Mouse (Mus musculus): ENCODE data around the gene Tmem266. TPM values are rescaled to one million over a fixed set of nuclear protein-coding genes. Genes with fewer than 3 reads are reported as not detected.

The Tmem266 gene
- polyA plus RNA-seq, 1 experiment from 2014 or later: 7.0 TPM

DNA sequence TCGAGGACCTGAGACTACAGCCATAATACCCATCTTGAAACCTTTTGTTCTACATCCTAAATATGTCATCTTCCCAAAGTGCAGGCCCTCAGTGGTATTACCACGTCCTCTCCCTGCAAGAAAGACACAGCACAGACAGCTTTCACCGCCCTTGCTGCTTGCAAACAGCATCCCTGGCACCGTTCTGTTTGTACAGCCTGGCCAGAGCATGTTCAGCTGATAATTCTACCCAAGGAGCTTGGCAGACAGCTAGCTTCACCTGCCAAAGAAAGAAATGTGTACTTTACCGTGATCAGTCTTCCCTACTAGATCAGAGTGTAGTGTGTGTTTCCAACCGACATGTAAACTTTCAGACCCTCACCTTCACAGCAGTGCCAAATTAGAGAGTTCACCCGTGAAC, 45.2 kb downstream of the Tmem266 start:
- ATAC-seq: no peak
- H3K4me2 ChIP-seq (ENCODE audit: low read length): no peak overlapping the region
- 82% methylated on average over 7 of the region's 7 CpGs for WGBS

DNA sequence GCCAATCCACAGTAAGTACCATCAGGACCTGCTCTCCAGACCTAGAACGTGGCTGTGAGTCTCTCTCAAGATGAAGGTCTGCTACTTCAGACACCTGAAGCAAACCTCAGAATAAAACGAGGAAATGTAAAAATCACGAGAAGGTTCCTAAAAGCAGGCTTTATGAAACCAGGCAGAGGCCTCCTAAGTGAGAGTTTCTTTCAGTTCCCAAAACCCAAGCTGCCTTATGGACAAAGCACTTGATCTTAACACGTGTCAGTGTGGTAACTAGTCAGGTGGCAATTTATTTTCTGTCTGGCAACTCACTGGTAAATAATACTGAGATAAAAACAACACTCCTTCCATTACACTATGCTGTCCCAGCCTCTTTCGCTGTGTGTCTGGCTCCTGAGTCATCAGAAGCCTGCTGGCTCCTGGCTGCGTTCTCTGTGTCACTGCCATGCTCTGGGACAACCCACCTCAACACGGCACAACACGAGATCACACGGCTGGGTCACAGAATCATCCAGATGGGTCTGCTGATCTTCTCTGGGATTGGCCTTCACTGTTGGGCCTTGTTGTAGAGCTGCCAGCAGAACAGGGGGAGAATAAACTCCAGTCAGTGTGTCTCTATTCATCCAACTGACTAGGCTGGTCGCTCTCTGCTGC, 51.0 kb downstream of the Tmem266 start:
- Histone ChIP-seq H3K4me3 (ENCODE audit: low read depth, low read length) (no peak overlapping the region), H3K27ac (ENCODE audit: low read length) (no peak overlapping the region), H3K9ac (ENCODE audit: low read depth, low read length) (no peak overlapping the region), H3K4me2 (ENCODE audit: low read length) (no peak overlapping the region), H3K9me3 (replicated peaks; ENCODE audit: control insufficient read depth, low read length, poor library complexity, severe bottlenecking) (no peaks in the 10 kb centered on the region), H3K4me1 (ENCODE audit: control insufficient read depth, insufficient read depth, low read length) (no peaks in the 10 kb centered on the region), H3K27me3 (ENCODE audit: control insufficient read depth, insufficient read depth, low read depth, low read length) (no peaks in the 10 kb centered on the region), H3K36me3 (ENCODE audit: control insufficient read depth, insufficient read depth, low read length) (no peaks in the 10 kb centered on the region)
- WGBS: 90% methylated on average over 10 of the region's 10 CpGs
- ATAC-seq: no peak

More for the DNA sequence above, 45.2 kb downstream of the Tmem266 start:
- no peak overlapping the region for H3K27ac ChIP-seq (ENCODE audit: low read length)
- H3K9ac ChIP-seq (ENCODE audit: low read depth, low read length): no peak overlapping the region
- no peaks in the 10 kb centered on the region for H3K4me1 ChIP-seq (ENCODE audit: control insufficient read depth, insufficient read depth, low read length)
- no peaks in the 10 kb centered on the region for H3K9me3 ChIP-seq (replicated peaks; ENCODE audit: control insufficient read depth, low read length, poor library complexity, severe bottlenecking)
- H3K4me3 ChIP-seq (ENCODE audit: low read depth, low read length): no peak overlapping the region
- H3K36me3 ChIP-seq (ENCODE audit: control insufficient read depth, insufficient read depth, low read length): no peaks in the 10 kb centered on the region
- no peaks in the 10 kb centered on the region for H3K27me3 ChIP-seq (ENCODE audit: control insufficient read depth, insufficient read depth, low read depth, low read length)

DNA sequence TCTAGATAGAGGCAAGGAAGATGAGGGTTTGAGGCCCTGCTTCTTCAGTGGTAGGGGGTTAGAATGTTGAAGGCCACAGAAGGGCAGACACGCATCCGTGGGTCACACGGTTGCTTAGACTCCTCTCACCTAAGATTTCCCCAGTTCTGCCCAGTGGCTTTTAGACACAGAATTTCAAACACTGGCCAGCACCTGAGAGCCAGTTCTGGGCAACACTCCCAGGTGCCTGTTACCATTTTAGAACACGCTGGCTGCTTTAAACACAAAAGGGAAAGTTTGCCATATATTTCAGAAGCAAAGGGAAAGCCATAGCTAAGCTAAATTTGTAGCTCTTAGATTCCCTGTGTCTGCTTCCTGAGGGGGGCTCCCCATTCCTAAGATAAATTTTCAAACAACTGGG, 54.7 kb downstream of the Tmem266 start:
- Histone ChIP-seq H3K4me3 (ENCODE audit: low read depth, low read length) (no peak overlapping the region), H3K36me3 (ENCODE audit: control insufficient read depth, insufficient read depth, low read length) (no peaks in the 10 kb centered on the region), H3K9me3 (replicated peaks; ENCODE audit: control insufficient read depth, low read length, poor library complexity, severe bottlenecking) (no peaks in the 10 kb centered on the region), H3K4me1 (ENCODE audit: control insufficient read depth, insufficient read depth, low read length) (no peaks in the 10 kb centered on the region), H3K4me2 (ENCODE audit: low read length) (no peak overlapping the region), H3K27me3 (ENCODE audit: control insufficient read depth, insufficient read depth, low read depth, low read length) (no peaks in the 10 kb centered on the region), H3K9ac (ENCODE audit: low read depth, low read length) (no peak overlapping the region), H3K27ac (ENCODE audit: low read length) (no peak overlapping the region)
- ATAC-seq: no peak
- 91% methylated on average over 4 of the region's 4 CpGs for WGBS

DNA sequence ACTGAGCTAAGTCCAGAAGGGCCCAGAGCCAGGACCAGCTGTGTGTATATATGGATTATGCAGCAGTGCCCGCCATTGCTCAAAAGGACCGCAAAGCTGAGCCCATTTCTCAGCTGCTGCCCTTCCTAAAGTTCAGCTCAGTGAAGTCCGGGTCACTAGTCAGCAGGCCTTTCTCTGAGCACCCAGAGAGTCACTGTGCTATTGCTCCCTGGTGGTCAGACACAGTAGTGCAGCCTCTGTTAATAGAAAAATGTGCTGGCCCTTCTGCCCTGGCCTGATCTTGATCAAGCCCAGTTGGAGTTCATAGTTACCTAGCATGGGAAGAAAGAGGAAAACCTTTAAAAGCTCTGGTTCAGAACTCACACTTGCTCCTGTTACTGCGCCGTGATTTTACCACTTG, 55.7 kb downstream of the Tmem266 start:
- no peaks in the 10 kb centered on the region for H3K9me3 ChIP-seq (replicated peaks; ENCODE audit: control insufficient read depth, low read length, poor library complexity, severe bottlenecking)
- no peaks in the 10 kb centered on the region for H3K36me3 ChIP-seq (ENCODE audit: control insufficient read depth, insufficient read depth, low read length)
- H3K27ac ChIP-seq (ENCODE audit: low read length): no peak overlapping the region
- no peak overlapping the region for H3K4me2 ChIP-seq (ENCODE audit: low read length)
- 23% methylated on average over 5 of the region's 5 CpGs for WGBS
- H3K9ac ChIP-seq (ENCODE audit: low read depth, low read length): no peak overlapping the region
- no peak overlapping the region for H3K4me3 ChIP-seq (ENCODE audit: low read depth, low read length)
- no peaks in the 10 kb centered on the region for H3K4me1 ChIP-seq (ENCODE audit: control insufficient read depth, insufficient read depth, low read length)
- H3K27me3 ChIP-seq (ENCODE audit: control insufficient read depth, insufficient read depth, low read depth, low read length): no peaks in the 10 kb centered on the region
- ATAC-seq: no peak

DNA sequence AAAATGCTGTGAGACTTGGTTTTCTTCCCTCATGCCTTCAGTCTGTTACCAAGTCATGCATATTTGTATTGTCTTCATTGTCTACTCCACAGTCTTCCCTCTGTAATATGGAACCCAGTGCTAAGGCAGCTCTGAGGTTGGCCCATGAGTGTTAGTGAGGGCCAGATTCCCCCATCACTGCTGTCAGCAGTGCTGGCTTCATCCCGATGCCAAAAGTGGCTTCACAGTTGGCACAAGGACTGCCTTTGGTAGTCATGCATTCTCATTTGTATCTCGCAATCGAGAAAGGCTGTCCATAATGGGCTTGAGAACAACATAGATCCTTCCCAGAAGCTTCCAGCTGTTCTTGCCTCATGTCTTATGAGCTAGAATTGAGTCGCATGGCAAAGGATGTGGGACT, 59.4 kb downstream of the Tmem266 start:
- Histone ChIP-seq H3K27me3 (ENCODE audit: control insufficient read depth, insufficient read depth, low read depth, low read length) (no peaks in the 10 kb centered on the region), H3K9ac (ENCODE audit: low read depth, low read length) (no peak overlapping the region), H3K4me2 (ENCODE audit: low read length) (no peak overlapping the region), H3K4me3 (ENCODE audit: low read depth, low read length) (no peak overlapping the region), H3K27ac (ENCODE audit: low read length) (no peak overlapping the region), H3K36me3 (ENCODE audit: control insufficient read depth, insufficient read depth, low read length) (no peaks in the 10 kb centered on the region), H3K4me1 (ENCODE audit: control insufficient read depth, insufficient read depth, low read length) (no peaks in the 10 kb centered on the region), H3K9me3 (replicated peaks; ENCODE audit: control insufficient read depth, low read length, poor library complexity, severe bottlenecking) (no peaks in the 10 kb centered on the region)
- WGBS: 92% methylated on average over 4 of the region's 4 CpGs
- ATAC-seq: no peak

DNA sequence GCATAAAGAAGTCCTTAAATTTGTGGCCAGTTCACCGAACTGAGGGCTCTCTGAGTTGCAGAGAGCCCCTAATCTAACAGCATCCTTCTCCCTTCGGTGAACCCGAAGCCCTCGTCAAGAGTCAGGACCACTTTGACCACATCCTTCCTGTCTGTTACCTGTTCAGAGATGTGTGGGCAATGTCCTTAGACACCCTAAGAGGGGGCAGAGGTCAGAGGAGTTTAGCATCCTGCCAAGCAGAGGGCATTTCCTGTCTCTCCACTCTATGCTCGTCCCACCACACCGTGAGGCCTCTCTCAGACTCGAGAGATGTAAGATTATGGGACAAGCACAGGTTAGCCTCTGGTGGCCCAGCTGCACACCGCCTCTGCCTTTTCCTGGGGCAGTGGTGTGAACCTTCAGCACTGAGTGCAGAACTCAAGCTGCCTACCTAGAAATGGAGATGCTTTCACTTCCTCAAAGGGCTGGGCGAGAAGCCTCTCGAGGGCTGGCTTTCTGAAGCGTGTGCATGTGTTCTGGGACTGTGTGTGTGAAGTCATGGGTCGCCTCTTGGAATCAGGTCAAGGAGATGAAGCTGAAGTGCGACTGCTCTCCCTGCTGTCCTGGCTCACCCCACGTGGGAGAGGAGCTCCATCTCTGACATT, 61.3 kb downstream of the Tmem266 start:
- Histone ChIP-seq H3K9ac (ENCODE audit: low read depth, low read length) (no peak overlapping the region), H3K27ac (ENCODE audit: low read length) (no peak overlapping the region), H3K4me2 (ENCODE audit: low read length) (no peak overlapping the region), H3K4me3 (ENCODE audit: low read depth, low read length) (no peak overlapping the region), H3K9me3 (replicated peaks; ENCODE audit: control insufficient read depth, low read length, poor library complexity, severe bottlenecking) (no peaks in the 10 kb centered on the region), H3K36me3 (ENCODE audit: control insufficient read depth, insufficient read depth, low read length) (no peaks in the 10 kb centered on the region), H3K27me3 (ENCODE audit: control insufficient read depth, insufficient read depth, low read depth, low read length) (no peaks in the 10 kb centered on the region), H3K4me1 (ENCODE audit: control insufficient read depth, insufficient read depth, low read length) (no peaks in the 10 kb centered on the region)
- no peak for ATAC-seq
- 88% methylated on average over 14 of the region's 14 CpGs for WGBS

DNA sequence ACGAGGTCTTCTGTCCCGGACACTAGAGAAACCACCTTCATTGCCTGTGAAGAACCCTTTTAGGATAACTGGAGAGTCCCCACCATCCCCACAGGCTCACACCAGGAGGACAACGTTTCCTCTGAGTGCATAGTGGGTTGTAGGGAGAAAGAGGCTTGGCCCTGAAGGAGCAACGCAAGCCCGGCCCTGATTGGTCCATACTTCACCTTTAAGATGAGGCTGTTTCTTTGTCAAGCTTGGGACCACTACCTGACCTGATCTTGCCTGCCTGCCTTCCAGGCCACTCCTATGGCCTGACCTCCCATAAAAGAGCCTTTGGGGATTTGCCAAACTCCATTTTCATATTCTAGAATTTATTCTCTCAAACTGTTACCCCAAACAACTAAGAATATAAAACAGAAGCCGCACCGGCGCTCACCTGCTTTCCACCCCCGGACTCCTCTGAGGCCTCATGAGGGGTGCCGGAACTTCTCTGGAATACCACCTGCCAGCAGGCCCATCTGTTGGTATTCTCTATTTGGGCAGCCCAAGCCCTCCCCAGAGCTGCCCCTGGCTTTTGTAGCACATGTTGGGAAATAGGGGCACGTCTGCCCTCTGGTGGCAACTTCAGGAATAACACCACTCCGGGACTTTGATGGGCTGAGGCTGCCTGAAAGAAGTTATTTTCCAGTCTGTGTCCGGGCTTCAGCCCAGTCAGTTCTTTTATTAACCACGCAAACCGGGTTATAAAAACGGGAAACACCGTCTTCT, 65.4 kb downstream of the Tmem266 start:
- ATAC-seq: peak; percentile 75
- no peak overlapping the region for H3K9ac ChIP-seq (ENCODE audit: low read depth, low read length)
- H3K9me3 ChIP-seq (replicated peaks; ENCODE audit: control insufficient read depth, low read length, poor library complexity, severe bottlenecking): no peaks in the 10 kb centered on the region
- H3K4me1 ChIP-seq (ENCODE audit: control insufficient read depth, insufficient read depth, low read length): no peaks in the 10 kb centered on the region
- H3K4me3 ChIP-seq (ENCODE audit: low read depth, low read length): no peak overlapping the region
- peak overlapping the region; percentile 24; the same call in 1 of the 2 replicates for H3K4me2 ChIP-seq (ENCODE audit: low read length)
- H3K36me3 ChIP-seq (ENCODE audit: control insufficient read depth, insufficient read depth, low read length): no peaks in the 10 kb centered on the region
- no peak overlapping the region for H3K27ac ChIP-seq (ENCODE audit: low read length)
- 26% methylated on average over 17 of the region's 17 CpGs for WGBS
- no peaks in the 10 kb centered on the region for H3K27me3 ChIP-seq (ENCODE audit: control insufficient read depth, insufficient read depth, low read depth, low read length)

DNA sequence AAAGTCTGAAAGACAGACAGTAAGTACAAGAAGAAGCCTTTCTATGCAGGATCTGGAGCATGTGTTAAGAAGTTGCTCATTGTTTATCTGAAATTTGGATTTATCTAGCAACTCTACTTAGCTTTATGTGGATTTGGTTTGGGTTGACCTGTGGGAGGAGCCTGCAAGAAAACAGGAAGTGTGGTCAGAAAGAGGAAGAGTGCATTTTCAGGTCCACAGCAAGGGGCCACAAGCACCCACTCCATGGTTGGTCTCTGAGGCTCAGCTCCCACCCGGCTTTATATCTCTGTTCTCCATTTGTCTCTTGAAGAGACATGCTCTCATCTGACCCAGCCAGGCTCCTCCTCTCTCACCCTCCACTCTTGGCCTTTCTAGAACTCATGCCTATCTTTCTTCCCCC, 68.9 kb downstream of the Tmem266 start:
- Histone ChIP-seq H3K27ac (ENCODE audit: low read length) (no peak overlapping the region), H3K9ac (ENCODE audit: low read depth, low read length) (no peak overlapping the region), H3K9me3 (replicated peaks; ENCODE audit: control insufficient read depth, low read length, poor library complexity, severe bottlenecking) (no peaks in the 10 kb centered on the region), H3K27me3 (ENCODE audit: control insufficient read depth, insufficient read depth, low read depth, low read length) (no peaks in the 10 kb centered on the region), H3K36me3 (ENCODE audit: control insufficient read depth, insufficient read depth, low read length) (0 out of 2 replicates have a peak, but pooled peaks cover 3% of the 10 kb centered on the region), H3K4me3 (ENCODE audit: low read depth, low read length) (no peak overlapping the region), H3K4me1 (ENCODE audit: control insufficient read depth, insufficient read depth, low read length) (no peaks in the 10 kb centered on the region), H3K4me2 (ENCODE audit: low read length) (no peak overlapping the region)
- no peak for ATAC-seq
- WGBS: 86% methylated on average over 1 of the region's 1 CpGs

DNA sequence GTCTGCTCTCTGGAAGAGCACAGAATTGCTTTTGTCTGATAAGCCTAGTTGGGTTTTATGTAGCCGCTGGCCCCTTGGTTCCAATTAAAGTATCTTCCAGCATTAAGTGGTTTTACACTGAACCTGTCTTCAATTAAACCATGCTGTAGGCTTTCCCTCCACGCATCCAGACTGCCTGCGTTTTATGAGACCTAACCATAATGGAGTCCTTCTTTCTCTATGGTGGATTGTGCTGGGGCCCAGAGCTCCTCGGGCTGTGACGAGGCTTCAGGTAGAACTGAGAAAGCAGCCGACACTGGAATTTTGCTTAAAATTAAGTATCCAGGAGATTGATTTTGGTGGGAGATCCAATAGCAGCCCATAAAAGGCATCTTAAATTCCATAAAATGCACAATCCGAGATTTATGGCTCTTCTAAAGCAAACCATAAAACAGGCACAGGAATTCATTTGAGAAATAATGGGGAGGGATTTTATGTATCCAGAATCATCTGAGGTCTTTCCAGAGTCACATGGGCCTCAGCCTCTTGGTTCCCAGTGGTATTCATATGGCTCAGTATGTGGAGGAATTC, 72.4 kb downstream of the Tmem266 start:
- no peak for ATAC-seq
- H3K9ac ChIP-seq (ENCODE audit: low read depth, low read length): no peak overlapping the region
- no peak overlapping the region for H3K4me2 ChIP-seq (ENCODE audit: low read length)
- H3K36me3 ChIP-seq (ENCODE audit: control insufficient read depth, insufficient read depth, low read length): 0 out of 2 replicates have a peak, but pooled peaks cover 3% of the 10 kb centered on the region
- H3K27me3 ChIP-seq (ENCODE audit: control insufficient read depth, insufficient read depth, low read depth, low read length): no peaks in the 10 kb centered on the region
- 88% methylated on average over 7 of the region's 7 CpGs for WGBS
- no peaks in the 10 kb centered on the region for H3K4me1 ChIP-seq (ENCODE audit: control insufficient read depth, insufficient read depth, low read length)
- no peak overlapping the region for H3K4me3 ChIP-seq (ENCODE audit: low read depth, low read length)
- H3K27ac ChIP-seq (ENCODE audit: low read length): no peak overlapping the region
- H3K9me3 ChIP-seq (replicated peaks; ENCODE audit: control insufficient read depth, low read length, poor library complexity, severe bottlenecking): no peaks in the 10 kb centered on the region

All from midbrain, embryonic 16.5 days (tissue).